Mouse (Mus musculus): ENCODE results near the gene Stk40. TPM values are rescaled to one million over a fixed set of nuclear protein-coding genes. Genes with fewer than 3 reads are reported as not detected.

The Stk40 gene
- polyA plus RNA-seq, 1 experiment from 2014 or later: 19.0 TPM

GRCm38 (mm10) chr4:126113943-126114342, 10.2 kb downstream of the Stk40 start:
- Histone ChIP-seq H3K27me3 (ENCODE audit: control insufficient read depth, insufficient read depth, low read length) (no peaks in the 10 kb centered on the region), H3K36me3 (ENCODE audit: control insufficient read depth, insufficient read depth, low read length) (no peaks in the 10 kb centered on the region), H3K9me3 (ENCODE audit: control insufficient read depth, low read length) (no peaks in the 10 kb centered on the region), H3K4me3 (ENCODE audit: low read depth, low read length) (no peak overlapping the region), H3K9ac (ENCODE audit: low read depth, low read length) (no peak overlapping the region), H3K4me2 (replicated peaks; ENCODE audit: low read depth, low read length) (no peak overlapping the region), H3K4me1 (replicated peaks; ENCODE audit: control insufficient read depth, insufficient read depth, low read length) (peaks cover 12% of the 10 kb centered on the region), H3K27ac (ENCODE audit: low read depth, low read length) (no peak overlapping the region)
- WGBS: 25% methylated on average over 6 of the region's 6 CpGs
- DNase-seq (ENCODE audit: low spot score) (peak; percentile 67), ATAC-seq (ENCODE audit: low FRiP score) (no peak)

- Histone ChIP-seq H3K9me3 (ENCODE audit: control insufficient read depth, low read length) (no peaks in the 10 kb centered on the region), H3K4me2 (replicated peaks; ENCODE audit: low read depth, low read length) (no peak overlapping the region), H3K4me3 (ENCODE audit: low read depth, low read length) (no peak overlapping the region), H3K27me3 (ENCODE audit: control insufficient read depth, insufficient read depth, low read length) (no peaks in the 10 kb centered on the region), H3K9ac (ENCODE audit: low read depth, low read length) (no peak overlapping the region), H3K4me1 (replicated peaks; ENCODE audit: control insufficient read depth, insufficient read depth, low read length) (peaks cover 11% of the 10 kb centered on the region), H3K27ac (ENCODE audit: low read depth, low read length) (no peak overlapping the region), H3K36me3 (ENCODE audit: control insufficient read depth, insufficient read depth, low read length) (no peaks in the 10 kb centered on the region)
- ATAC-seq (ENCODE audit: low FRiP score) (no peak), DNase-seq (ENCODE audit: low spot score) (no peak)
- WGBS: 87% methylated on average over 9 of the region's 9 CpGs
Measured at GRCm38 (mm10) chr4:126115411-126115810, 11.7 kb downstream of the Stk40 start.

DNA sequence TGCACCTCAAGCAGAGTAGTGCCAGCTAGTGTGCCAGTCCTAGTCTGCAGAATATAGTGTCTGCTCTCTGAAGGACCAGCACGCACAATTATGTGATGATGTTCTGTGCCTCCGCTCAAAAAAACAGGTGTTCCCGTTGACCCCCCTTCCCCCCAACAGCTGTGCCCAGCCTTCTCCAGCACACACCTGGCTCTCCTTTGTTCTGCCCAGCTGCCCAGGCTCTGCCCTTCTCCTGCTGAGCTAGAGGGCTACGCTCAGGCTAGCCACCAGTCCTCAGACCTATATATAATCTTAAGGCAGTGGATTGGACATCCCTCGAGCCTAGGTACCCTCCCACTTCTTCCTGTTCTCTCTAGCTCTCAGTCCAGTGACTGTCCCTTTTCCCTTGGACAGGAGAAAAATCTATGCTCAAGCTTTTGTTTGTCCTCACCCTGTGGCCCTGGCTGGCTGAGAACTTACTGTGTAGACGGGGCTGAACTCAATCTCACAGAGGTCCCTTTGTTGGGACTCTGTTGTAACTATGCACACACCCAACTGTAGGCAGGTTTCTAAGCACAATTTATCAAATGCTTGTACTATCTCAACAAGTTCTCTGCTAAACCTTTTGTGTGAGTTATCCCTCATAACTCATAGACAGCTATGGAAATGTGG, 12.2 kb downstream of the Stk40 start:
- Histone ChIP-seq H3K27me3 (ENCODE audit: control insufficient read depth, insufficient read depth, low read length) (no peaks in the 10 kb centered on the region), H3K27ac (ENCODE audit: low read depth, low read length) (no peak overlapping the region), H3K4me2 (replicated peaks; ENCODE audit: low read depth, low read length) (no peak overlapping the region), H3K4me3 (ENCODE audit: low read depth, low read length) (no peak overlapping the region), H3K36me3 (ENCODE audit: control insufficient read depth, insufficient read depth, low read length) (no peaks in the 10 kb centered on the region), H3K9ac (ENCODE audit: low read depth, low read length) (no peak overlapping the region), H3K4me1 (replicated peaks; ENCODE audit: control insufficient read depth, insufficient read depth, low read length) (peaks cover 6% of the 10 kb centered on the region), H3K9me3 (ENCODE audit: control insufficient read depth, low read length) (no peaks in the 10 kb centered on the region)
- 78% methylated on average over 6 of the region's 6 CpGs for WGBS
- ATAC-seq (ENCODE audit: low FRiP score) (no peak), DNase-seq (ENCODE audit: low spot score) (no peak)

DNA sequence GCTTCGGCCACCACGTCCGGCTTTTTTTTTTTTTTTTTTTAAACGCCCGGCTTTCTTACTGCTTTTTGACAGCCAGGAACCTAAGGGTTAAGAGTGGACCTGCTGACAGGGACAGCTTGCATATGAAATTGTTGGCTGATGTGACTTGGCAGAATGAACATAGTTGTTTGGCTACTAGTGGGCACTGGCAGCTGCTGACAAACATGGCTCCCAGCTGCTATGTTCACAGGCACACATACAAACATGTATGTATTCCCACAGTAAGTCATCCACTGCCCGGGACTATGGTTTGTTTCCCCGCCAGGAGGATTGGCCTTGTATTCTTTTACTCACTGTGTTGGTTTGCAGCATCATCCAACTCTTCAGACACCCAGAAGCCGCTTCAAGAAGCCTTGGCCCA, 13.4 kb downstream of the Stk40 start:
- H3K36me3 ChIP-seq (ENCODE audit: control insufficient read depth, insufficient read depth, low read length): no peaks in the 10 kb centered on the region
- no peak overlapping the region for H3K27ac ChIP-seq (ENCODE audit: low read depth, low read length)
- no peaks in the 10 kb centered on the region for H3K27me3 ChIP-seq (ENCODE audit: control insufficient read depth, insufficient read depth, low read length)
- no peak for ATAC-seq (ENCODE audit: low FRiP score)
- H3K4me3 ChIP-seq (ENCODE audit: low read depth, low read length): no peak overlapping the region
- 0 out of 2 replicates have a peak, but pooled peaks cover 2% of the 10 kb centered on the region for H3K4me1 ChIP-seq (replicated peaks; ENCODE audit: control insufficient read depth, insufficient read depth, low read length)
- no peak for DNase-seq (ENCODE audit: low spot score)
- no peak overlapping the region for H3K4me2 ChIP-seq (replicated peaks; ENCODE audit: low read depth, low read length)
- H3K9ac ChIP-seq (ENCODE audit: low read depth, low read length): no peak overlapping the region
- 91% methylated on average over 8 of the region's 8 CpGs for WGBS
- H3K9me3 ChIP-seq (ENCODE audit: control insufficient read depth, low read length): no peaks in the 10 kb centered on the region

- no peak overlapping the region for H3K4me2 ChIP-seq (replicated peaks; ENCODE audit: low read depth, low read length)
- DNase-seq (ENCODE audit: low spot score) (no peak), ATAC-seq (ENCODE audit: low FRiP score) (no peak)
- H3K4me1 ChIP-seq (replicated peaks; ENCODE audit: control insufficient read depth, insufficient read depth, low read length): 0 out of 2 replicates have a peak, but pooled peaks cover 2% of the 10 kb centered on the region
- no peaks in the 10 kb centered on the region for H3K9me3 ChIP-seq (ENCODE audit: control insufficient read depth, low read length)
- H3K27me3 ChIP-seq (ENCODE audit: control insufficient read depth, insufficient read depth, low read length): no peaks in the 10 kb centered on the region
- no peak overlapping the region for H3K27ac ChIP-seq (ENCODE audit: low read depth, low read length)
- 85% methylated on average over 4 of the region's 4 CpGs for WGBS
- H3K9ac ChIP-seq (ENCODE audit: low read depth, low read length): no peak overlapping the region
- no peak overlapping the region for H3K4me3 ChIP-seq (ENCODE audit: low read depth, low read length)
- H3K36me3 ChIP-seq (ENCODE audit: control insufficient read depth, insufficient read depth, low read length): no peaks in the 10 kb centered on the region
Measured at GRCm38 (mm10) chr4:126118651-126119050, 14.9 kb downstream of the Stk40 start.

- 74% methylated on average over 1 of the region's 1 CpGs for WGBS
- H3K9me3 ChIP-seq (ENCODE audit: control insufficient read depth, low read length): no peaks in the 10 kb centered on the region
- H3K36me3 ChIP-seq (ENCODE audit: control insufficient read depth, insufficient read depth, low read length): no peaks in the 10 kb centered on the region
- H3K27ac ChIP-seq (ENCODE audit: low read depth, low read length): no peak overlapping the region
- DNase-seq (ENCODE audit: low spot score) (no peak), ATAC-seq (ENCODE audit: low FRiP score) (no peak)
- no peaks in the 10 kb centered on the region for H3K4me1 ChIP-seq (replicated peaks; ENCODE audit: control insufficient read depth, insufficient read depth, low read length)
- H3K27me3 ChIP-seq (ENCODE audit: control insufficient read depth, insufficient read depth, low read length): no peaks in the 10 kb centered on the region
- no peak overlapping the region for H3K9ac ChIP-seq (ENCODE audit: low read depth, low read length)
- H3K4me2 ChIP-seq (replicated peaks; ENCODE audit: low read depth, low read length): no peak overlapping the region
- no peak overlapping the region for H3K4me3 ChIP-seq (ENCODE audit: low read depth, low read length)
Measured at GRCm38 (mm10) chr4:126119051-126119450, 15.3 kb downstream of the Stk40 start.

GRCm38 (mm10) chr4:126120052-126120451, 16.3 kb downstream of the Stk40 start:
- H3K36me3 ChIP-seq (ENCODE audit: control insufficient read depth, insufficient read depth, low read length): 0 out of 2 replicates have a peak, but pooled peaks cover 2% of the 10 kb centered on the region
- WGBS: 87% methylated on average over 5 of the region's 5 CpGs
- H3K9me3 ChIP-seq (ENCODE audit: control insufficient read depth, low read length): no peaks in the 10 kb centered on the region
- H3K9ac ChIP-seq (ENCODE audit: low read depth, low read length): no peak overlapping the region
- no peak overlapping the region for H3K27ac ChIP-seq (ENCODE audit: low read depth, low read length)
- no peak for ATAC-seq (ENCODE audit: low FRiP score)
- no peak overlapping the region for H3K4me2 ChIP-seq (replicated peaks; ENCODE audit: low read depth, low read length)
- H3K4me3 ChIP-seq (ENCODE audit: low read depth, low read length): no peak overlapping the region
- H3K4me1 ChIP-seq (replicated peaks; ENCODE audit: control insufficient read depth, insufficient read depth, low read length): no peaks in the 10 kb centered on the region
- H3K27me3 ChIP-seq (ENCODE audit: control insufficient read depth, insufficient read depth, low read length): no peaks in the 10 kb centered on the region
- DNase-seq (ENCODE audit: low spot score): no peak

- Histone ChIP-seq H3K4me3 (ENCODE audit: low read depth, low read length) (no peak overlapping the region), H3K36me3 (ENCODE audit: control insufficient read depth, insufficient read depth, low read length) (0 out of 2 replicates have a peak, but pooled peaks cover 2% of the 10 kb centered on the region), H3K9me3 (ENCODE audit: control insufficient read depth, low read length) (no peaks in the 10 kb centered on the region), H3K27ac (ENCODE audit: low read depth, low read length) (no peak overlapping the region), H3K27me3 (ENCODE audit: control insufficient read depth, insufficient read depth, low read length) (no peaks in the 10 kb centered on the region), H3K9ac (ENCODE audit: low read depth, low read length) (no peak overlapping the region), H3K4me1 (replicated peaks; ENCODE audit: control insufficient read depth, insufficient read depth, low read length) (no peaks in the 10 kb centered on the region), H3K4me2 (replicated peaks; ENCODE audit: low read depth, low read length) (no peak overlapping the region)
- WGBS: 94% methylated on average over 2 of the region's 2 CpGs
- no peak for DNase-seq (ENCODE audit: low spot score)
- no peak for ATAC-seq (ENCODE audit: low FRiP score)
Measured at GRCm38 (mm10) chr4:126120506-126120905, 16.7 kb downstream of the Stk40 start.

- WGBS: 90% methylated on average over 10 of the region's 10 CpGs
- H3K36me3 ChIP-seq (ENCODE audit: control insufficient read depth, insufficient read depth, low read length): 0 out of 2 replicates have a peak, but pooled peaks cover 2% of the 10 kb centered on the region
Measured at GRCm38 (mm10) chr4:126123309-126124040, 19.7 kb downstream of the Stk40 start.

More at GRCm38 (mm10) chr4:126123309-126124040, 19.7 kb downstream of the Stk40 start:
- Histone ChIP-seq H3K27ac (ENCODE audit: low read depth, low read length) (no peak overlapping the region), H3K4me1 (replicated peaks; ENCODE audit: control insufficient read depth, insufficient read depth, low read length) (no peaks in the 10 kb centered on the region), H3K4me3 (ENCODE audit: low read depth, low read length) (no peak overlapping the region), H3K27me3 (ENCODE audit: control insufficient read depth, insufficient read depth, low read length) (no peaks in the 10 kb centered on the region), H3K9ac (ENCODE audit: low read depth, low read length) (no peak overlapping the region), H3K9me3 (ENCODE audit: control insufficient read depth, low read length) (no peaks in the 10 kb centered on the region), H3K4me2 (replicated peaks; ENCODE audit: low read depth, low read length) (no peak overlapping the region)
- DNase-seq (ENCODE audit: low spot score): no peak
- ATAC-seq (ENCODE audit: low FRiP score): no peak
